Mouse (Mus musculus): ENCODE data around the gene Osgep.
"Not testable (repeated sequence)": the region's sequence is repeated elsewhere in the genome, so short reads cannot be mapped to it uniquely, and the experiment has no call there.

The Osgep gene

GRCm38 (mm10) chr14:50930754-50931492 lies 6.2 kb upstream of the Osgep start, which contains the start of the genes Pip4p1 and Pnp:
TSS of gene Pip4p1 (minus strand) at chr14:50930856.
TSS of gene Pnp (plus strand) at chr14:50931082.
- DNase-seq: peak; percentile 100

GRCm38 (mm10) chr14:50930377-50930753 lies 5.7 kb upstream of the Osgep start:
- no peak for DNase-seq

- no peak for DNase-seq
These were observed 5.3 kb upstream of the Osgep start for GRCm38 (mm10) chr14:50929951-50930350.

- no peak for DNase-seq
These were observed 2.7 kb upstream of the Osgep start for GRCm38 (mm10) chr14:50927366-50927765.

- no peak for DNase-seq
These were observed 623 bp upstream of the Osgep start for GRCm38 (mm10) chr14:50925111-50925920.

GRCm38 (mm10) chr14:50923437-50923836 lies 1.3 kb downstream of the Osgep start:
- not testable (repeated sequence) for DNase-seq

- DNase-seq: no peak
These were observed 13.3 kb downstream of the Osgep start for GRCm38 (mm10) chr14:50911356-50911755.

GRCm38 (mm10) chr14:50908126-50908525 lies 16.6 kb downstream of the Osgep start:
- DNase-seq: no peak

- DNase-seq: not testable (repeated sequence)
These were observed 19.4 kb downstream of the Osgep start for GRCm38 (mm10) chr14:50905327-50905726.

- DNase-seq: no peak
These were observed 19.9 kb downstream of the Osgep start for GRCm38 (mm10) chr14:50904828-50905129.

GRCm38 (mm10) chr14:50903973-50904827 lies 20.5 kb downstream of the Osgep start:
- DNase-seq: peak; percentile 21

- not testable (repeated sequence) for DNase-seq
These were observed 26.7 kb downstream of the Osgep start for GRCm38 (mm10) chr14:50897992-50898391.

GRCm38 (mm10) chr14:50897374-50897765 lies 27.3 kb downstream of the Osgep start, which contains the start of gene Klhl33:
TSS of gene Klhl33 (minus strand) at chr14:50897507.
- no peak for DNase-seq

GRCm38 (mm10) chr14:50896747-50897373 lies 27.8 kb downstream of the Osgep start:
- no peak for DNase-seq

GRCm38 (mm10) chr14:50895985-50896746 lies 28.5 kb downstream of the Osgep start:
- DNase-seq: peak; percentile 42

GRCm38 (mm10) chr14:50895407-50895806 lies 29.3 kb downstream of the Osgep start:
- DNase-seq: no peak

GRCm38 (mm10) chr14:50892541-50893459 lies 31.9 kb downstream of the Osgep start:
- DNase-seq: no peak

GRCm38 (mm10) chr14:50892091-50892490 lies 32.6 kb downstream of the Osgep start:
- DNase-seq: no peak

- no peak for DNase-seq
These were observed 33.1 kb downstream of the Osgep start for GRCm38 (mm10) chr14:50891621-50892020.

- no peak for DNase-seq
These were observed 48.3 kb downstream of the Osgep start for GRCm38 (mm10) chr14:50876236-50876950.
